Mouse (Mus musculus) cortical plate, adult 2 months (tissue): ENCODE measurements at regions not wholly inside any gene's neighbourhood (a gene's known extent, or its start where the extent isn't known, plus 50 kb on each side); places are given as distances from the start of the nearest gene placed in this dataset.

Source experiments
- H3K27ac ChIP-seq: fragments of 200-500 bp; 2 replicates; pipeline ENCODE4 v1.5.1; 2012; ENCODE audit warnings: low read length, control low read depth, inconsistent platforms; ENCODE audit not compliant: insufficient read depth
- H3K4me1 ChIP-seq: fragments of 200-500 bp; 2 replicates; pipeline ENCODE4 v1.6.1; 2011; ENCODE audit warnings: low read length; ENCODE audit not compliant: control insufficient read depth, insufficient read depth
- H3K4me3 ChIP-seq: fragments of 200-500 bp; 2 replicates; pipeline ENCODE4 v1.5.1; 2011; ENCODE audit warnings: mild to moderate bottlenecking, low read length, control low read depth; ENCODE audit not compliant: insufficient read depth
- CTCF ChIP-seq: fragments of 200-500 bp; IDR thresholded peaks from 2 replicates; pipeline ENCODE4 v1.5.1; 2011; ENCODE audit warnings: mild to moderate bottlenecking, control low read depth, low read length; ENCODE audit not compliant: insufficient read depth; ENCODE audit errors: extremely low read depth
- POLR2A ChIP-seq: fragments of 200-500 bp; IDR thresholded peaks from 2 replicates; pipeline ENCODE4 v1.6.1; 2011; ENCODE audit warnings: mild to moderate bottlenecking, low read length, control low read depth; ENCODE audit not compliant: insufficient read depth; ENCODE audit errors: extremely low read depth

DNA sequence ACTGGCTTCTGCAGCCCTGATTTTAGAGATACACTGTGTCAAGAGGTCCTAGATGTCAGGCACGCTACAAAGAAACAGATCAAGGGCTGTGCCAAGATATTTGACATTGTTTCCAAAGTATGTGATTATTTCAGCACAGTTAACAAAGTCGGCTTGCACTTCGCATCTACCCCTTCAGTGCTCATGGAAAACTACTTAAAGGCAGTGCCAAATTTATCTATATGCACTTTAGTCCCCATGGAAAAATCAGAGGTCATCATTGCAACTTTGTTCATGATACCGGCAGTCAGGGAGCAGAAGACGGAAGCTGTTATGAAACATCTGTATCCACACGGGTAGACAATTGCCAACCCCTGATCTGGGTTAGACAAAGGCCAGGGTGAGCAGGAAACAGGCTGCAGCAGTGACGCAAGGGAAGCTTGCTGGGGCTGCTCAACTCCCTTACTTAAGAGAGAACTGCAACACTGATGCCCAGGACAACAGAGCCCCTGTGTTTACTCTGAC lies 143.2 kb downstream of the Plk2 start:
- H3K4me3 ChIP-seq, result no peak overlapping the region
- TF ChIP-seq POLR2A (no peak), CTCF (no peak)
- peaks cover 6% of the 10 kb centered on the region for H3K4me1 ChIP-seq
- H3K27ac ChIP-seq, result no peak overlapping the region

DNA sequence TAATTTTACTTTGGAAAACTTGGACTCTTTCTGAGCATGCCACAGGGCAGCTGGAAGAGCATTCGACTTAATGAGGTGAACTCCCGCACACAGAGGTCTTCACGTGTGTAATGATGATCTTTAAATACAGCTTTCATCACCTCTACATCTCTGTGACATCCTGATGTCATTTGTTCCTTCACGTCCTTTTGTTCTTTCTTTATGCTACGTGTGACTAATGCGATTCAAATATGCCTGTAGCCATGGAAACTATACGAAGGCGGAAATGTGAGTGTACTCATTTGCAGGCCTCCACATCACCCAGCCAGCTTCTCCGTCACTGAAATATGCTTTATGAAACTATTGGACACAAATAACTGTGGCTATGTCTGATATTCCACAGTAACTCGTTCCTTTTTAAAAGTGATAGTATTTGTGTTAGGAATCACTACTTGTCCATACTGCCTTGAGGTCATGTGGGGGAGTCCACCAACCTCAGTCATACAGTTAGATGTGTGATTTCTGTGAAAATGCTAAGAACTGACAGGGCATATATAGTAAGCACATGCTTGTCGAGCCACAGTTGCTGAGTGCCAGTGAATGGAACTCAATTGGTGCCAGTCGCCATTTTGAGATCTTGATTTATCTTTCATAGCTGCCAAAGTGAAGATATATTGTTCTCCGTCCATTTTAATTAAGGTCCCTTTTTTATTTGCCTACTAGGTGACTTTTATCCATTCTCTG lies 145.9 kb downstream of the Plk2 start:
- Histone ChIP-seq H3K27ac (peak overlapping the region; percentile 82), H3K4me3 (no peak overlapping the region), H3K4me1 (peaks cover 6% of the 10 kb centered on the region)
- no peak for TF ChIP-seq CTCF
- TF ChIP-seq POLR2A, result no peak

DNA sequence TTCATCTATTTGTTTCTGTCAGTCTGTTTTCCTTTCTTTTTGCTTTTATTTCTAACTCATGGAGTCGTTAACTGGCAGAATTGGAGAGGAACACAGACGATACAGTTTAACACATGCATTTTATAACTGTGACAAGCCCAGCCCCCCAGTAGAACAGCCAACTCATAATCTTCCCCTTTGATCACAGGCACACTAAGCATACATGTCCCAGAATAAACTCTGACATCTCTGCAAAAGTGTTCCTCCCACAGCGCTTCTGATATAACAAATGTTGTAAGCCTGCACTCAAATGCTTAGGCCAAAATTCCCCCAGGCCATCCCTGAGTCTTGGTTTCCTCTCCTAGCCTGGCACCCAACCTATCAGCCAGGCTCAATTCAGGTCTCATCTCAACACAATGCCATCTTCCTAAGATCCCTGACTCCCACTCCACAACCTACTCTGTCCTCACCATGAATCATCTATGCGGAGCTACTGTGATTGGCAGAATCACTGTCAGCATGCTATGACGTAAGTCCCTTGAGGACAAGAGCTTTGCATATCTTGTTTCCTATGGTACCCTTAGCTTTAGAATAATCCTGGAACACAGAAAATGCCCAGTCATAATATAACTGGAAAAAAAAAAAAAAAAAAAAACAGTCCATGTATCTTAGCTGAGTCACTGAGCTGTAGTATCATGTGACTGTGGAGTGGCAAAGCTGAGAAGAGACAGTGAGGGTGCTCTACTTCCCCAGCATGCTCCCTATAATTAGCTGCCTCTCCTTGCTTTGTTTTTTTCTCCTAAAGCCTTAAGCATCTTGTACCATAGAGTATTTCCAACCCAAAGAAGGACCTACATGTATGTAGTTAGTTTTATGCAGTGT lies 146.7 kb downstream of the Plk2 start:
- peak overlapping the region; percentile 60 for H3K27ac ChIP-seq
- peaks cover 6% of the 10 kb centered on the region for H3K4me1 ChIP-seq
- TF ChIP-seq POLR2A (no peak), CTCF (no peak)
- no peak overlapping the region for H3K4me3 ChIP-seq

DNA sequence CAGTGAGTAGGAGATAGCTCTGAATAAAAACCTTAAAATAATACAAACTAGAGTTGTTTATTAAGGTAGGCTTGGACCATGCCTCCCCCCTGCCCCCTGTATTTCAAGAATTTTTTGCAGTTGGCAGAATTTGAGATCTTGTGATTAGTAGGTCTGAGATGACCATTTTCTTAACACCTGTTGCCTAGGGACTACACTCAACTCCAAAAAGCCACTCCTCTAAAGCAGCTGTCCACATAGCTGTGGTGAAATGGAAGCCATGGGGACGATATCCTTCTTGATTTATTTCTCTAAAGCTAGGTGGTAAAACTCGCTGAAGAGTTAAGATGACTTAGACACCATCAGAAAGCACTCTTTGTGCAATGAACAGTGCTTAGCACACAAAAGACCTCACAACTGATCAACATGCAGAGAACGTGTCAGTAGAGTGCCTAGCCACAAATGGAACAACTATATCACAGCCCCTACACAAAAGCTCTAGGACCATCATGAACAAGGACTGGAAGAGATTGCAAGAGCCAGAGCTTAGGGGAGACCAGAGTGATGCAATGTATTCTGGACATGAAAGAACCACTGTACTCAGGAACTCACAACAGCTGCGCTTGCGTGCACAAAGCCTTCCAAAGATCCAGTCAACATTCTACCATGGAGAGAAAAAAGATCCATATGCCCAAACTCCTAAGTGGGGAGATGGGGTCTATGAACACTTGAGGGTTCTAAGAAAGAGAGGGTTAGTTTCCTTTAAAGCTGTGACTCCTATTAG lies 147.6 kb downstream of the Plk2 start:
- no peak overlapping the region for H3K4me3 ChIP-seq
- TF ChIP-seq POLR2A (no peak), CTCF (no peak)
- no peak overlapping the region for H3K27ac ChIP-seq
- peaks cover 6% of the 10 kb centered on the region for H3K4me1 ChIP-seq

DNA sequence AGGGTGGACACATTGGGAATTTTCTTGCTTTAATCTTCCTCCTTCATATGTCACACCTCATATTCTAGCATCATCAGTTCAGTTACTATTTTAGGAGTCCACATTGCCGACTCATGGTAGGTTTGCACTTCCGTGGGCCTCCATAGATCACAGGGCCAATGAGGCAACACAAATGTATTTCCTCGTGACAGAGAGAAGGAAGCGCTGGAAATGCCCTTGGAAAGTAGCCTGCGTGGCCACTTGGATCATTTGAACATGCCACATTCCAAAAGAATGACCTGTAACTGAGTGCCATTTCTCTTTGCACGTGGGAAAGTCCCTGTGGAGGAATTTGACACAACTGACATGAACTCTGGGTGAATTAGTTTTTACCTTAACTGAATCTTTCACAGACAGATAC lies 150.6 kb downstream of the Plk2 start:
- TF ChIP-seq CTCF, result no peak
- no peak for TF ChIP-seq POLR2A
- no peak overlapping the region for H3K27ac ChIP-seq
- H3K4me3 ChIP-seq, result no peak overlapping the region
- peaks cover 5% of the 10 kb centered on the region for H3K4me1 ChIP-seq

DNA sequence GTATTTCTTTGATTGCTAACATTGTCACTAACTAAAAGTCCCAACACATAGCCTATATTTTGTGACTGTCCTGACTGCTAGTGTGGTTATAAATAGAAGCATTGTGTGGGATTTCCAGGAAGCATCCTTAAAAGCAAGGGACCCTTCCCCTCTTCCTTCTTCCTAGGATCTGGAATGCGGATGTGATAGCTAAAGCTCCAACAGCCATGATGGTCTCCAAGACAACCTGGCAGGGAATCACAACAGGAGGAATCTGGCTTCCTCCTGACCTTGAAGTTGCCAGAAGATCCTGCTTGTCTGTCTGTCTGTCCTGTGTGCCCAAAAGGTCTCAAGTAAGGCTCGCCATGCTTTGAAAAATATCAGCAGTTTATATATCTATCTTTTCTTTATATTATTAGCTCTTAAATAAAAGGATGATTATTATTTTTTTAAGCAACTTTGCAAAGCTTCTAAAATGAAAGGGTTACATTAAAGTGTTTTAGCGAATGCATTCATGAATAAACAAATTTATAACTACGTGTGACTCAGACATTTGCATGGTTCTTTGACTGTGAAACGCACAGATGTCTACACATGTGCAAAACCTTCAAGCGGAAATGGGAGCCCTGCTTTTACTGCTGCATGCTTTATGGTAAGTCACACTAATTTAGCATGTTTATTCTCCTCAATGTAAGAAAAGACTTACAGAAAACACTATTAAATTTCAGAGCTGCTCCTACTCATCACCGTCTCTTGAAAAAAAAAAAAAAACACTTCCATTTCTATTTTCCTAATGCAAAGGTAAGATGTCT lies 160.9 kb downstream of the Plk2 start:
- Histone ChIP-seq H3K4me3 (no peak overlapping the region), H3K27ac (no peak overlapping the region), H3K4me1 (peaks cover 11% of the 10 kb centered on the region)
- no peak for TF ChIP-seq POLR2A
- no peak for TF ChIP-seq CTCF

DNA sequence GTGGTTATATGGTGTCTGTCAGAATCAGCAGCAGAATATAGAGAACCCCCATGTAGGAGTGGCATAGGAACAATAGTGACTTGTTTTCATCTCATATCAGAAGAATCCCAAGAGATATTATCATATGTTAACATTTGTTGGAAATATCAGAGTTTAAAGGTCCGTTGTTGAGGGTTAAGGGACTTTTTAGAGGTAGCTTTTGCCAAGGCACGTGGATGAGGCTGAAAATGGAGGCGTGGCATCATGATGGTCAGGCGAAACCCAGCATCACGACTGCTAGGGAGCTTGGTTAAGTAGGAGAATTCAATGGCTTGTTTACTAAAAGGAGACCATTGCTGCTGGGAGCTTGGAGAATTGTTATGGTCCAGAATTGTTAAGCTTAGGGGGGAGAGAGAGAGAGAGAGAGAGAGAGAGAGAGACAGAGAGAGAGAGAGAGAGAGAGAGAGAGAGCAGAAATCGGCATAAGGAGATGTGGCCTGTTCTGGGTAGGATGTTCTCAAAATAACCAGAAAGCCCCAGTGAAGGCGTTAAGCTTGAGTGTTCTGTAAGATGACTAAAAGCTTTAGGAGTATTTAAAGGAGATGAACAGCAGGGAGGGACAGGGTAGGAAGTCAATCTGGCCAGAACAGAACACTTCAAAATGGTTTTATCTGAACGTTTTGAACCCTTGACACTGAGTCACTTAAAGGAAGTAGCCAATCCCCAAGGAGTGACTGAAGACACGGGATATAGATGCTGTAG lies 161.7 kb downstream of the Plk2 start:
- H3K4me1 ChIP-seq, result peaks cover 11% of the 10 kb centered on the region
- peak overlapping the region; percentile 94 for H3K27ac ChIP-seq
- TF ChIP-seq POLR2A, result no peak
- TF ChIP-seq CTCF, result no peak
- H3K4me3 ChIP-seq, result no peak overlapping the region
